Mouse (Mus musculus) liver, postnatal 0 days (tissue): ENCODE data around the gene Prkcd. TPM values are rescaled to one million over a fixed set of nuclear protein-coding genes. Genes with fewer than 3 reads are reported as not detected.
A peak's percentile ranks its signal among the peaks of the same experiment; 100 is the strongest.

Experiments
- ATAC-seq: fragments of 200-750 bp; cut with Nextera tagmentation; 2 replicates; pipeline ENCODE4 v1.8.0; 2017; ENCODE audit warnings: mild to moderate bottlenecking, moderate library complexity
- DNase-seq: peaks from one replicate; pipeline ENCODE4 v3.0.0-alpha.2; 2016
- H3K27ac ChIP-seq: fragments of 300-500 bp; sonication (generic); 2 replicates; pipeline ENCODE4 v1.5.1; 2014; ENCODE audit warnings: antibody characterized with exemption, moderate library complexity, mild to moderate bottlenecking, low read depth
- H3K27me3 ChIP-seq: fragments of 300-500 bp; sonication (generic); 2 replicates; pipeline ENCODE4 v1.6.1; 2014; ENCODE audit warnings: low read length, control low read depth, mixed read lengths; ENCODE audit not compliant: insufficient read depth
- H3K36me3 ChIP-seq: fragments of 300-500 bp; sonication (generic); replicated peaks from 2 replicates; pipeline ENCODE4 v1.6.1; 2014; ENCODE audit warnings: mild to moderate bottlenecking, control low read depth, low read length, moderate library complexity, mixed read lengths; ENCODE audit not compliant: insufficient read depth
- H3K4me1 ChIP-seq: fragments of 300-500 bp; sonication (generic); 2 replicates; pipeline ENCODE4 v1.6.1; 2014; ENCODE audit warnings: antibody characterized with exemption, mild to moderate bottlenecking, control low read depth; ENCODE audit not compliant: insufficient read depth
- H3K4me2 ChIP-seq: fragments of 300-500 bp; sonication (generic); 2 replicates; pipeline ENCODE4 v1.6.1; 2014; ENCODE audit warnings: low read depth, mild to moderate bottlenecking, low read length, moderate library complexity, mixed read lengths
- H3K4me3 ChIP-seq: fragments of 300-500 bp; sonication (generic); 2 replicates; pipeline ENCODE4 v1.5.1; 2014; ENCODE audit warnings: low read depth, low read length
- H3K9ac ChIP-seq: fragments of 300-500 bp; sonication (generic); replicated peaks from 2 replicates; pipeline ENCODE4 v1.6.1; 2014; ENCODE audit warnings: mild to moderate bottlenecking, moderate library complexity
- H3K9me3 ChIP-seq: fragments of 300-500 bp; sonication (generic); 2 replicates; pipeline ENCODE4 v1.6.1; 2016; ENCODE audit warnings: mild to moderate bottlenecking, control low read depth, low read length, mixed read lengths
- CTCF ChIP-seq: sonication (generic); IDR thresholded peaks from 2 replicates; pipeline ENCODE4 v1.5.1; 2016; ENCODE audit warnings: antibody characterized with exemption, low read depth
- EP300 ChIP-seq: IDR thresholded peaks from 2 replicates; pipeline ENCODE4 v1.6.1; 2016; ENCODE audit warnings: antibody characterized with exemption, low read depth, mild to moderate bottlenecking
- WGBS: fragments of 180-500 bp; shearing (Covaris S2); extraction: QIAGEN DNeasy Blood & Tissue Kit; methylation state at CpG from one replicate; pipeline ENCODE4 v1.1.7; 2014; ENCODE audit not compliant: insufficient replicate concordance; 5-methylcytosine and 5-hydroxymethylcytosine counted together
- polyA plus RNA-seq: library from polyadenylated mRNA; unstranded; fragments of >200 nt; fragmentation: Nextera tagmentation; extraction: Ambion mirVana; gene quantifications from 2 replicates; pipeline ENCODE4 v1.2.1, GENCODE M21; 2015

Prkcd gene
- polyA plus RNA-seq, 1 experiment from 2014 or later, result 17.8 TPM

- Histone ChIP-seq H3K36me3 (peaks cover 66% of the 10 kb centered on the region), H3K4me1 (peaks cover 10% of the 10 kb centered on the region), H3K27me3 (no peaks in the 10 kb centered on the region), H3K27ac (no peak overlapping the region), H3K9ac (no peak overlapping the region), H3K9me3 (no peaks in the 10 kb centered on the region), H3K4me3 (no peak overlapping the region), H3K4me2 (no peak overlapping the region)
- DNase-seq (no peak), ATAC-seq (no peak)
- 91% methylated on average over 17 of the region's 17 CpGs for whole genome bisulfite sequencing
- TF ChIP-seq CTCF (no peak), EP300 (no peak)
Observed at GRCm38 (mm10) chr14:30559321-30559850, 66.6 kb downstream of the Prkcd start.

GRCm38 (mm10) chr14:30557730-30558129 lies 68.3 kb downstream of the Prkcd start:
- WGBS, result 77% methylated on average over 9 of the region's 9 CpGs
- H3K36me3 ChIP-seq, result peaks cover 64% of the 10 kb centered on the region
- no peak overlapping the region for H3K9ac ChIP-seq
- H3K9me3 ChIP-seq, result no peaks in the 10 kb centered on the region
- no peaks in the 10 kb centered on the region for H3K27me3 ChIP-seq
- H3K4me3 ChIP-seq, result no peak overlapping the region
- peaks cover 6% of the 10 kb centered on the region for H3K4me1 ChIP-seq
- H3K4me2 ChIP-seq, result no peak overlapping the region
- no peak for ATAC-seq
- no peak for TF ChIP-seq EP300
- no peak for DNase-seq
- H3K27ac ChIP-seq, result no peak overlapping the region

- peaks cover 7% of the 10 kb centered on the region for H3K4me1 ChIP-seq
Observed at GRCm38 (mm10) chr14:30556651-30557050, 69.4 kb downstream of the Prkcd start.

GRCm38 (mm10) chr14:30553185-30553584 lies 72.8 kb downstream of the Prkcd start:
- no peaks in the 10 kb centered on the region for H3K27me3 ChIP-seq
- H3K27ac ChIP-seq, result peak overlapping the region; percentile 62; the same call in 1 of the 2 replicates
- no peaks in the 10 kb centered on the region for H3K9me3 ChIP-seq
- H3K9ac ChIP-seq, result no peak overlapping the region
- H3K4me1 ChIP-seq, result peaks cover 29% of the 10 kb centered on the region
- H3K36me3 ChIP-seq, result peaks cover 27% of the 10 kb centered on the region
- no peak for ATAC-seq
- peak overlapping the region; percentile 31 for H3K4me2 ChIP-seq
- DNase-seq, result peak; percentile 58
- TF ChIP-seq CTCF (no peak), EP300 (no peak)
- WGBS, result 81% methylated on average over 4 of the region's 4 CpGs
- H3K4me3 ChIP-seq, result no peak overlapping the region

More at GRCm38 (mm10) chr14:30556651-30557050, 69.4 kb downstream of the Prkcd start:
- H3K36me3 ChIP-seq, result peaks cover 62% of the 10 kb centered on the region
- DNase-seq (no peak), ATAC-seq (no peak)
- 76% methylated on average over 2 of the region's 2 CpGs for WGBS
- H3K27ac ChIP-seq, result no peak overlapping the region
- no peak overlapping the region for H3K4me2 ChIP-seq
- H3K9ac ChIP-seq, result no peak overlapping the region
- no peaks in the 10 kb centered on the region for H3K9me3 ChIP-seq
- H3K4me3 ChIP-seq, result no peak overlapping the region
- TF ChIP-seq EP300 (no peak), CTCF (no peak)
- H3K27me3 ChIP-seq, result no peaks in the 10 kb centered on the region

- Histone ChIP-seq H3K36me3 (peaks cover 19% of the 10 kb centered on the region), H3K4me3 (peak overlapping the region; percentile 79), H3K4me2 (peak overlapping the region; percentile 98), H3K9me3 (no peaks in the 10 kb centered on the region), H3K9ac (no peak overlapping the region), H3K27me3 (no peaks in the 10 kb centered on the region), H3K27ac (peak overlapping the region; percentile 61; the same call in 1 of the 2 replicates), H3K4me1 (peaks cover 34% of the 10 kb centered on the region)
- ATAC-seq (no peak), DNase-seq (no peak)
- TF ChIP-seq CTCF, result no peak
- no peak for TF ChIP-seq EP300
- WGBS, result 91% methylated on average over 2 of the region's 2 CpGs
Observed at GRCm38 (mm10) chr14:30551981-30552380, 74.0 kb downstream of the Prkcd start.

- peak overlapping the region; percentile 87 for H3K9ac ChIP-seq
- peak overlapping the region; percentile 79 for H3K4me3 ChIP-seq
- no peak for ATAC-seq
- no peaks in the 10 kb centered on the region for H3K27me3 ChIP-seq
- no peak for DNase-seq
- no peaks in the 10 kb centered on the region for H3K9me3 ChIP-seq
- H3K27ac ChIP-seq, result peak overlapping the region; percentile 61
- peak overlapping the region; percentile 98 for H3K4me2 ChIP-seq
- H3K36me3 ChIP-seq, result peaks cover 16% of the 10 kb centered on the region
- TF ChIP-seq EP300, result no peak
- TF ChIP-seq CTCF, result no peak
- 36% methylated on average over 5 of the region's 5 CpGs for WGBS
- peaks cover 34% of the 10 kb centered on the region for H3K4me1 ChIP-seq
Observed at GRCm38 (mm10) chr14:30551509-30551908, 74.5 kb downstream of the Prkcd start.
